8 mouse cellular contexts compared by ENCODE assay signal in the genomic region with DNA sequence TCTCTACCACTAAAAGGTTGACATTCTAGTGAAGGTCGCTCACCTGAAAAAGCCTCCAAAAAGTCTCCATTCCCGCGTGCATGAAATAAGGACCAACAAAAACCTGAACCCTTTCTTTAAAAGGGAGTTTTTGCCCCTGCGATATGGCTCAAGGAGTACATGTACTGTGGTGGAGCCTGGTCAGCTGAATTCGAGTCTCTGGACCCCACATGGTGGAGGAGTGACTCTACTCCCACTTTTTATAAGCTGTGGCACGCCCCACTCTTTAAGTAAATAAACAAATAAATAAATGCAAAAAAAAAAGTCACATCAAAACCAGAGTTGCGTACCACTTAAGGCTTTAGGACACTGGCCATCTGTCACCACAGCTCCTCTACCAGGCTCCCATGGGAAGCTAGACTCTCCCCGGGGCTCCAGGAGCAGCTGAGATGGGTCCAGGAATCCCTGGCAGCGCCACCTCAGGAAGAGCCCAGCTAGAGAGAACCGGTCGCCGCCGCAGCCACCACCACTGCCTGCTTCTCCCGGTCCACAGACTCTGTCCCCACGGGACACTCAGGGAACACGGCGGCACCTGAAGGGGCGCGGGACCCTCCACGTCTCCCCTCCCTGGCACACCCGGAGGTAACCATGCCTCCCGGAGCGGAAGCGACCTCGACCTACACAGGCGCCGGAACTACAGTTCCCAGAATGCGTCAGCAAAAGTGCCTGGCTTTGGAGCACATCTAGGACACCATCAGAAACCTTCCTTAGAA. TPM values are rescaled to one million over a fixed set of nuclear protein-coding genes. Genes with fewer than 3 reads are reported as not detected.
A peak's percentile ranks its signal among the peaks of the same experiment; 100 is the strongest.
DNase-seq lines count a peak whose midpoint lies in the region; ATAC-seq lines count a peak whose summit lies in the region.

Gene Zfp109 (minus strand): TSS at position 521 of the 752 bp plus-strand sequence.

- peak within 1 kb of the TSS; percentile 81 for H3K9ac ChIP-seq in hindbrain, embryonic 16.5 days (ENCODE audit: low read depth, low read length)

- peak within 1 kb of the TSS; percentile 72 for H3K4me2 ChIP-seq in hindbrain, embryonic 16.5 days (ENCODE audit: low read length)

- H3K36me3 ChIP-seq in hindbrain, embryonic 16.5 days (ENCODE audit: control insufficient read depth, insufficient read depth, low read length), result peaks cover 5% of the 10 kb centered on the region; the same call in 1 of the 2 replicates

- peak; percentile 83 for DNase-seq in ZHBTc4 (ENCODE audit: low read depth, low spot score)
- peak; percentile 76 to 82 for DNase-seq in cerebellum, postnatal 25 days
- DNase-seq in gastrocnemius, adult 18-20 months (ENCODE audit: low spot score), result peak; percentile 59
- DNase-seq in layer of hippocampus, postnatal 36 days, result peak; percentile 71 to 73
- peak; percentile 56 for DNase-seq in lung, postnatal 14 days
- DNase-seq in retina, adult 2 months (ENCODE audit: low read depth, low spot score), result peak; percentile 42
- DNase-seq in thymus, postnatal 4 days, result peak; percentile 71

- peak; percentile 95 for ATAC-seq in hindbrain, embryonic 16.5 days

- peaks cover 6% of the 10 kb centered on the region for H3K4me1 ChIP-seq in hindbrain, embryonic 16.5 days (ENCODE audit: control insufficient read depth, insufficient read depth, low read depth, low read length)

- WGBS in hindbrain, embryonic 16.5 days, result 6% methylated on average over 25 of the region's 28 CpGs

- peak within 1 kb of the TSS; percentile 73 for H3K4me3 ChIP-seq in hindbrain, embryonic 16.5 days (ENCODE audit: low read length)

- H3K27ac ChIP-seq in hindbrain, embryonic 16.5 days (ENCODE audit: low read depth, low read length), result peak within 1 kb of the TSS; percentile 57; the same call in 1 of the 2 replicates

- H3K9me3 ChIP-seq in hindbrain, embryonic 16.5 days (ENCODE audit: control insufficient read depth, low read length), result peaks cover 2% of the 10 kb centered on the region; the same call in 1 of the 2 replicates

- H3K27me3 ChIP-seq in hindbrain, embryonic 16.5 days (replicated peaks; ENCODE audit: control insufficient read depth, insufficient read depth, low read length), result no peaks in the 10 kb centered on the region

RNA-seq across cellular contexts. Expression of gene Zfp109, which starts in this region (rescaled TPM):
- 1 to 10 TPM; 2.4 to 2.6 TPM for total RNA-seq in gastrocnemius, adult 18-20 months (2021)
- 4.2 and 4.9 TPM in 2 replicates for polyA plus RNA-seq in hindbrain, embryonic 16.5 days (2015; fragmentation: Nextera tagmentation; extraction: Ambion mirVana)
- 10 to 100 TPM in 1 of 2 experiments, 1 to 10 TPM in 1; 8.8 to 10.4 TPM for total RNA-seq in layer of hippocampus, postnatal 36 days (2021)

Comparison
In these comparisons a context has a peak if more than half of its experiments do, and no peak if none do; other contexts are left out.
1. Peak in every context shown above with its lines: DNase-seq, ATAC-seq, H3K4me3 ChIP-seq and H3K27ac ChIP-seq.